Mouse (Mus musculus) heart, postnatal 0 days (tissue): ENCODE measurements around the gene Zbtb40. TPM values are rescaled to one million over a fixed set of nuclear protein-coding genes. Genes with fewer than 3 reads are reported as not detected.

ENCODE experiments used
- ATAC-seq: fragments of 200-750 bp; cut with Nextera tagmentation; 2 replicates; pipeline ENCODE4 v1.8.0; 2017; ENCODE audit warnings: low read depth, moderate number of reproducible peaks, moderate library complexity; ENCODE audit not compliant: insufficient read depth
- DNase-seq: peaks from one replicate; pipeline ENCODE4 v3.0.0-alpha.2; 2016; ENCODE audit warnings: low spot score
- H3K27ac ChIP-seq: fragments of 300-500 bp; sonication (generic); 2 replicates; pipeline ENCODE4 v1.5.1; 2014; ENCODE audit warnings: low read depth, mild to moderate bottlenecking
- H3K27me3 ChIP-seq: fragments of 300-500 bp; sonication (generic); 2 replicates; pipeline ENCODE4 v1.6.1; 2014; ENCODE audit warnings: low read length, mixed read lengths; ENCODE audit not compliant: control insufficient read depth, insufficient read depth
- H3K36me3 ChIP-seq: fragments of 300-500 bp; sonication (generic); replicated peaks from 2 replicates; pipeline ENCODE4 v1.6.1; 2014; ENCODE audit warnings: low read length, mixed read lengths; ENCODE audit not compliant: control insufficient read depth, insufficient read depth
- H3K4me1 ChIP-seq: fragments of 300-500 bp; sonication (generic); 2 replicates; pipeline ENCODE4 v1.6.1; 2014; ENCODE audit warnings: antibody characterized with exemption; ENCODE audit not compliant: control insufficient read depth, insufficient read depth
- H3K4me2 ChIP-seq: fragments of 300-500 bp; sonication (generic); 2 replicates; pipeline ENCODE4 v1.6.1; 2014; ENCODE audit warnings: low read depth, mild to moderate bottlenecking, low read length, moderate library complexity
- H3K4me3 ChIP-seq: fragments of 300-500 bp; sonication (generic); 2 replicates; pipeline ENCODE4 v1.5.1; 2014; ENCODE audit warnings: low read depth, low read length
- H3K9ac ChIP-seq: fragments of 300-500 bp; sonication (generic); replicated peaks from 2 replicates; pipeline ENCODE4 v1.6.1; 2014; ENCODE audit warnings: low read depth, low read length, mixed read lengths
- H3K9me3 ChIP-seq: fragments of 300-500 bp; sonication (generic); replicated peaks from 2 replicates; pipeline ENCODE4 v1.6.1; 2016; ENCODE audit warnings: low read length; ENCODE audit not compliant: control insufficient read depth
- CTCF ChIP-seq: IDR thresholded peaks from 2 replicates; pipeline ENCODE4 v1.5.1; 2016; ENCODE audit warnings: antibody characterized with exemption, control low read depth, low read depth
- EP300 ChIP-seq: IDR thresholded peaks from 2 replicates; pipeline ENCODE4 v1.6.1; 2016; ENCODE audit warnings: antibody characterized with exemption, low read depth
- WGBS: fragments of 180-500 bp; shearing (Covaris S2); extraction: QIAGEN DNeasy Blood & Tissue Kit; methylation state at CpG from one replicate; pipeline ENCODE4 v1.1.7; 2014; 5-methylcytosine and 5-hydroxymethylcytosine counted together
- polyA plus RNA-seq: library from polyadenylated mRNA; unstranded; fragments of >200 nt; fragmentation: Nextera tagmentation; extraction: Ambion mirVana; gene quantifications from 2 replicates; pipeline ENCODE4 v1.2.1, GENCODE M21; 2015
- total RNA-seq: library from RNA; depleted of rRNA; stranded (reverse); fragments of >200 nt; gene quantifications from 2 replicates; pipeline ENCODE4 v1.2.3, GENCODE M21; 2014; ENCODE audit warnings: low replicate concordance

Zbtb40 gene
- total and polyA plus RNA-seq, 2 experiments from 2014 or later, result 1.1 to 6.8 TPM

- ATAC-seq, result no peak
- no peak overlapping the region for H3K4me3 ChIP-seq
- H3K9ac ChIP-seq, result no peak overlapping the region
- WGBS, result 92% methylated on average over 8 of the region's 8 CpGs
- H3K27ac ChIP-seq, result no peak overlapping the region
- H3K4me2 ChIP-seq, result no peak overlapping the region
- no peaks in the 10 kb centered on the region for H3K4me1 ChIP-seq
- no peaks in the 10 kb centered on the region for H3K9me3 ChIP-seq
- TF ChIP-seq CTCF (no peak), EP300 (no peak)
- no peak for DNase-seq
- no peaks in the 10 kb centered on the region for H3K27me3 ChIP-seq
- H3K36me3 ChIP-seq, result peaks cover 25% of the 10 kb centered on the region
Measured at GRCm38 (mm10) chr4:137014124-137014523, 34.5 kb downstream of the Zbtb40 start.

GRCm38 (mm10) chr4:137006966-137007365, 41.6 kb downstream of the Zbtb40 start:
- no peaks in the 10 kb centered on the region for H3K4me1 ChIP-seq
- H3K4me3 ChIP-seq, result no peak overlapping the region
- no peaks in the 10 kb centered on the region for H3K9me3 ChIP-seq
- H3K36me3 ChIP-seq, result 0 out of 2 replicates have a peak, but pooled peaks cover 7% of the 10 kb centered on the region
- no peak overlapping the region for H3K9ac ChIP-seq
- ATAC-seq (no peak), DNase-seq (no peak)
- H3K4me2 ChIP-seq, result no peak overlapping the region
- 82% methylated on average over 8 of the region's 8 CpGs for WGBS
- no peak for TF ChIP-seq CTCF
- TF ChIP-seq EP300, result no peak
- no peaks in the 10 kb centered on the region for H3K27me3 ChIP-seq
- H3K27ac ChIP-seq, result no peak overlapping the region

- Histone ChIP-seq H3K27ac (no peak overlapping the region), H3K27me3 (no peaks in the 10 kb centered on the region), H3K9me3 (no peaks in the 10 kb centered on the region), H3K36me3 (peaks cover 28% of the 10 kb centered on the region), H3K4me2 (no peak overlapping the region), H3K4me3 (no peak overlapping the region), H3K9ac (no peak overlapping the region), H3K4me1 (no peaks in the 10 kb centered on the region)
- ATAC-seq, result no peak
- no peak for DNase-seq
- WGBS, result 58% methylated on average over 3 of the region's 3 CpGs
- TF ChIP-seq CTCF (no peak), EP300 (no peak)
Measured at GRCm38 (mm10) chr4:137001825-137002224, 46.8 kb downstream of the Zbtb40 start.

- no peak for DNase-seq
- H3K36me3 ChIP-seq, result peaks cover 36% of the 10 kb centered on the region
- 90% methylated on average over 7 of the region's 7 CpGs for WGBS
- no peak for TF ChIP-seq CTCF
- no peak for TF ChIP-seq EP300
- H3K27me3 ChIP-seq, result no peaks in the 10 kb centered on the region
- no peaks in the 10 kb centered on the region for H3K4me1 ChIP-seq
- no peaks in the 10 kb centered on the region for H3K9me3 ChIP-seq
- H3K27ac ChIP-seq, result no peak overlapping the region
- ATAC-seq, result no peak
- no peak overlapping the region for H3K4me2 ChIP-seq
- no peak overlapping the region for H3K4me3 ChIP-seq
- H3K9ac ChIP-seq, result no peak overlapping the region
Measured at GRCm38 (mm10) chr4:137001020-137001419, 47.6 kb downstream of the Zbtb40 start.

- Histone ChIP-seq H3K27me3 (no peaks in the 10 kb centered on the region), H3K9me3 (no peaks in the 10 kb centered on the region), H3K4me1 (no peaks in the 10 kb centered on the region), H3K36me3 (peaks cover 63% of the 10 kb centered on the region), H3K27ac (no peak overlapping the region), H3K4me2 (no peak overlapping the region), H3K4me3 (no peak overlapping the region), H3K9ac (no peak overlapping the region)
- ATAC-seq, result no peak
- TF ChIP-seq CTCF (no peak), EP300 (no peak)
- WGBS, result 82% methylated on average over 7 of the region's 7 CpGs
- DNase-seq, result no peak
Measured at GRCm38 (mm10) chr4:136998371-136998770, 50.2 kb downstream of the Zbtb40 start.

GRCm38 (mm10) chr4:136997723-136998345, 50.8 kb downstream of the Zbtb40 start:
- Histone ChIP-seq H3K4me2 (no peak overlapping the region), H3K9ac (no peak overlapping the region), H3K36me3 (peaks cover 65% of the 10 kb centered on the region), H3K27ac (no peak overlapping the region), H3K4me3 (no peak overlapping the region), H3K4me1 (no peaks in the 10 kb centered on the region), H3K9me3 (no peaks in the 10 kb centered on the region), H3K27me3 (no peaks in the 10 kb centered on the region)
- WGBS, result 89% methylated on average over 12 of the region's 12 CpGs
- TF ChIP-seq CTCF (no peak), EP300 (no peak)
- ATAC-seq (no peak), DNase-seq (no peak)
